Mouse (Mus musculus) c-Kit-positive CD71-positive TER-119-negative erythroid progenitor cells, embryonic 14.5 days (primary cell): ENCODE data around the gene P3h4.
"Not testable (repeated sequence)": the region's sequence is repeated elsewhere in the genome, so short reads cannot be mapped to it uniquely, and the experiment has no call there.

Experiments
- DNase-seq: peaks from one replicate; pipeline ENCODE4 v3.0.0-alpha.2; 2013; ENCODE audit warnings: low read depth

The P3h4 gene

GRCm38 (mm10) chr11:100361059-100361458, 53.6 kb downstream of the P3h4 start:
- DNase-seq: not testable (repeated sequence)

GRCm38 (mm10) chr11:100360175-100360574, 54.5 kb downstream of the P3h4 start:
- DNase-seq: no peak
